Mouse (Mus musculus) midbrain, embryonic 12.5 days (tissue): ENCODE data around the gene Clstn1. TPM values are rescaled to one million over a fixed set of nuclear protein-coding genes. Genes with fewer than 3 reads are reported as not detected.

Source experiments
- ATAC-seq: fragments of 200-750 bp; cut with Nextera tagmentation; 2 replicates; pipeline ENCODE4 v1.8.0; 2017; ENCODE audit warnings: low read depth, moderate TSS enrichment, moderate library complexity; ENCODE audit not compliant: low FRiP score
- H3K27ac ChIP-seq: fragments of 300-500 bp; sonication (generic); replicated peaks from 2 replicates; pipeline ENCODE4 v1.5.1; 2016; ENCODE audit warnings: mild to moderate bottlenecking
- H3K27me3 ChIP-seq: fragments of 300-500 bp; sonication (generic); 2 replicates; pipeline ENCODE4 v1.6.1; 2016; ENCODE audit warnings: mild to moderate bottlenecking
- H3K36me3 ChIP-seq: fragments of 300-500 bp; sonication (generic); 2 replicates; pipeline ENCODE4 v1.6.1; 2016
- H3K4me1 ChIP-seq: fragments of 300-500 bp; sonication (generic); 2 replicates; pipeline ENCODE4 v1.6.1; 2016
- H3K4me2 ChIP-seq: fragments of 300-500 bp; sonication (generic); replicated peaks from 2 replicates; pipeline ENCODE4 v1.6.1; 2016; ENCODE audit warnings: mild to moderate bottlenecking, moderate library complexity
- H3K4me3 ChIP-seq: fragments of 300-500 bp; sonication (generic); 2 replicates; pipeline ENCODE4 v1.5.1; 2016; ENCODE audit warnings: mild to moderate bottlenecking
- H3K9ac ChIP-seq: fragments of 300-500 bp; sonication (generic); replicated peaks from 2 replicates; pipeline ENCODE4 v1.6.1; 2016; ENCODE audit warnings: mild to moderate bottlenecking, moderate library complexity
- H3K9me3 ChIP-seq: fragments of 300-500 bp; sonication (generic); 2 replicates; pipeline ENCODE4 v1.6.1; 2016; ENCODE audit warnings: mild to moderate bottlenecking
- WGBS: fragments of 180-500 bp; shearing (Covaris S2); methylation state at CpG from one replicate; pipeline ENCODE4 v1.1.7; 2016; 5-methylcytosine and 5-hydroxymethylcytosine counted together
- polyA plus RNA-seq: library from polyadenylated mRNA; unstranded; fragments of >200 nt; fragmentation: Nextera tagmentation; extraction: Ambion mirVana; gene quantifications from 2 replicates; pipeline ENCODE4 v1.2.1, GENCODE M21; 2016

Gene Clstn1
- polyA plus RNA-seq, 1 experiment from 2014 or later, result 84.4 TPM

- WGBS, result 25% methylated on average over 8 of the region's 8 CpGs
- no peak overlapping the region for H3K4me2 ChIP-seq
- ATAC-seq, result no peak
- peaks cover 18% of the 10 kb centered on the region for H3K4me1 ChIP-seq
- H3K36me3 ChIP-seq, result peaks cover 16% of the 10 kb centered on the region
- no peak overlapping the region for H3K4me3 ChIP-seq
- peaks cover under 1% of the 10 kb centered on the region; the same call in 1 of the 2 replicates for H3K9me3 ChIP-seq
- H3K27me3 ChIP-seq, result no peaks in the 10 kb centered on the region
- H3K27ac ChIP-seq, result peak overlapping the region; percentile 7; the same call in 1 of the 2 replicates
- H3K9ac ChIP-seq, result no peak overlapping the region
Measured at GRCm38 (mm10) chr4:149619988-149620387, 33.7 kb downstream of the Clstn1 start.

GRCm38 (mm10) chr4:149621286-149621685, 35.0 kb downstream of the Clstn1 start:
- H3K9ac ChIP-seq, result no peak overlapping the region
- H3K36me3 ChIP-seq, result peaks cover 8% of the 10 kb centered on the region
- peaks cover 29% of the 10 kb centered on the region for H3K4me1 ChIP-seq
- no peak for ATAC-seq
- no peaks in the 10 kb centered on the region for H3K27me3 ChIP-seq
- H3K27ac ChIP-seq, result no peak overlapping the region; the same call in 1 of the 2 replicates
- 39% methylated on average over 4 of the region's 4 CpGs for WGBS
- H3K9me3 ChIP-seq, result no peaks in the 10 kb centered on the region
- H3K4me2 ChIP-seq, result no peak overlapping the region
- no peak overlapping the region for H3K4me3 ChIP-seq

GRCm38 (mm10) chr4:149623711-149624110, 37.4 kb downstream of the Clstn1 start:
- ATAC-seq, result no peak

DNA sequence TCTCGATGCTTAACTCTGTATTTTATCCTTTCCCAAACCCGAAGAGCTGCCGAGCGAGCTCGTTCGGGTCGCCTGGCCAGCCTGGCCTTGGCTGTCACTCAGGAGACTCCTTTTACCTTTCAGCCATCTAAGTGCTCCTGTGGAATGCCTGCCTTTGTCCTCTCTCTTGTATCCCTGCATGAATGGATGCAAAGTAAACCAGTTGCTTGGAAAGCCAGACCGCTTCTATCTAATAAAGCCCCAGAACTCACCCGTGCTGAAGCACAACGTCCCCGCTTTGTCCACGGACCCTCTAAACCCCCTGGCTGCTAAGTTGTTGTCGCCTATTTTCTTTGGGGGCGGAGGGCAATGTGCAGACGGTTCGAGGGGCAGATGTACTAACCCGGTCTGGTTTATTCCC, 40.5 kb downstream of the Clstn1 start:
- H3K4me3 ChIP-seq, result no peak overlapping the region
- no peak for ATAC-seq
- H3K4me1 ChIP-seq, result peaks cover 25% of the 10 kb centered on the region
- H3K27ac ChIP-seq, result peak overlapping the region; percentile 39; the same call in 1 of the 2 replicates
- peaks cover 27% of the 10 kb centered on the region for H3K36me3 ChIP-seq
- H3K9me3 ChIP-seq, result no peaks in the 10 kb centered on the region
- no peak overlapping the region for H3K9ac ChIP-seq
- H3K27me3 ChIP-seq, result no peaks in the 10 kb centered on the region
- 44% methylated on average over 17 of the region's 17 CpGs for WGBS
- no peak overlapping the region for H3K4me2 ChIP-seq

More at GRCm38 (mm10) chr4:149623711-149624110, 37.4 kb downstream of the Clstn1 start:
- Histone ChIP-seq H3K4me3 (no peak overlapping the region), H3K36me3 (0 out of 2 replicates have a peak, but pooled peaks cover 5% of the 10 kb centered on the region), H3K27me3 (no peaks in the 10 kb centered on the region), H3K9me3 (no peaks in the 10 kb centered on the region), H3K9ac (no peak overlapping the region), H3K4me1 (peaks cover 43% of the 10 kb centered on the region), H3K4me2 (no peak overlapping the region), H3K27ac (no peak overlapping the region)
- WGBS, result 89% methylated on average over 5 of the region's 5 CpGs

DNA sequence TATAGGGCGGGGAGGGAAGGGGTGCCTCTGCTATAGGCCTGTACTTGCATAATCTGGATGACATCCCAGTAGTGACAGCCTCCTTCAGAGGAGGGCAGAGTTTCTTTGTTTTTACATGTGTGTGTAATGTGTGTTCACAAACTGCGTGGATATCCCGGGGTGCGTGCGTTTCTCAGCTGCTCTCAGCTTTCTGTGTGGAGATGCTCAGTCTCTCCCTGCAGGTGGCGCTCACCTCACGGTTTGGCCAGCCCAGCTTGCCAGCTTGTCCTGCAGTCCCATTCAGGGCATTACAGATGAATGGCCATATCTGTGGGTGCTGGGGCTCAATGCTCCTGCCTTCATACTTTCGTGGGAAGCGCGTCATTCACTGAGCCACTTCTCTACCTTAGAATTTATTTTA, 42.1 kb downstream of the Clstn1 start:
- no peaks in the 10 kb centered on the region for H3K9me3 ChIP-seq
- H3K4me1 ChIP-seq, result peaks cover 25% of the 10 kb centered on the region
- H3K27me3 ChIP-seq, result no peaks in the 10 kb centered on the region
- H3K9ac ChIP-seq, result no peak overlapping the region
- WGBS, result 82% methylated on average over 10 of the region's 10 CpGs
- H3K36me3 ChIP-seq, result peaks cover 38% of the 10 kb centered on the region
- ATAC-seq, result no peak
- H3K4me2 ChIP-seq, result no peak overlapping the region
- H3K27ac ChIP-seq, result no peak overlapping the region
- no peak overlapping the region for H3K4me3 ChIP-seq

- Histone ChIP-seq H3K4me2 (no peak overlapping the region), H3K4me1 (peaks cover 25% of the 10 kb centered on the region), H3K9ac (no peak overlapping the region), H3K9me3 (no peaks in the 10 kb centered on the region), H3K4me3 (no peak overlapping the region), H3K36me3 (peaks cover 42% of the 10 kb centered on the region), H3K27ac (no peak overlapping the region), H3K27me3 (no peaks in the 10 kb centered on the region)
- no peak for ATAC-seq
- 77% methylated on average over 9 of the region's 9 CpGs for WGBS
Measured at GRCm38 (mm10) chr4:149628810-149629209, 42.5 kb downstream of the Clstn1 start.

DNA sequence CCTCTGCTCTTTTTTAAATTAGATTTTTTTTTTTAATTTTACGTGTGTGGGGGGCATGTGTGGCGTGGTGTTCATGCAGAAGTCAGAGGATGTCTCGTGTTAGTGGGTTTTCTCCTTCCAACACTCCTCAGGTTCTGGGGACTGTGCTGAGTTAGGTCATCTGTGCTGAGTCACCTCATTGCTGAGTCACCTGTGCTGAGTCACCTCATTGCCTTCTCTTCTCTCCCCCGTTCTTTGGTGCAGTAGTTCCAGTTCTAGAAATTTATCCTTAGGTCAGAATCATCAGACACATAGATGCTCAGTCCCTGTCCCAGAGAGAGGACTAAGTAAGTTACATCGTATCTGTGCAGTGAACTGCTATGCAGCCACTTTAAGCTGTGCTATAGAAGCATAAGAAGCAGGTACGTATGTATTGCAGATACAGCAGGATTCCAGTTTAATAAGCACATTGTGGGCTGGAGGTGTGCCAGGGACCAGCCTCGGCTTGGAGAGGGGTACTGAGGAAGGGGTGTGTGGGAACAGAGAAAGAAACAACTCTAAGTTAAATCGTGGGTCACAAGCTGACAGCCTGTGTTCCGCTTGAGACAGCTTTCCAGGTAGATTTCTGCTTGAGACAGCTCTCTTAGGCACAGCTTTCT, 46.5 kb downstream of the Clstn1 start:
- no peak overlapping the region for H3K27ac ChIP-seq
- no peak overlapping the region for H3K9ac ChIP-seq
- no peaks in the 10 kb centered on the region for H3K4me1 ChIP-seq
- no peak overlapping the region for H3K4me2 ChIP-seq
- no peaks in the 10 kb centered on the region for H3K9me3 ChIP-seq
- WGBS, result 95% methylated on average over 9 of the region's 9 CpGs
- H3K36me3 ChIP-seq, result peaks cover 73% of the 10 kb centered on the region
- no peak for ATAC-seq
- no peak overlapping the region for H3K4me3 ChIP-seq
- no peaks in the 10 kb centered on the region for H3K27me3 ChIP-seq

DNA sequence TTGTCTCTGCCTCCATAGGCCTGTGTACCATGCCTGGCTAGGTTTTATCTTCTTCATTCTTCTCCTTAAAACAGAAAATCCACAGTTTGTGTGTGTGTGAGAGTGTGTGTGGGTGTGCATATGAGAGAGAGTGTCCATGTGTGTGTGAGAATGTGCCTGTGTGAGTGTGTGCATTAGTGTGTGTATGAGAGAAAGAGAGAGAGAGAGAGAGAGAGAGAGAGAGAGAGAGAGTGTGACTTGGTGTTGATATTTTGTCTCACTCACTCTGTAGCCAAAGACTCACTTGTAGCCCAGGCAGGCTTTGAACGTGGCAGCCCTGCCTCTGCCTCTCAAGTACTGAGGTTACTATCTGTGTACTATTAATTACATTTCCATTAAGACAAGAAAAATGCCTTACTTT, 47.9 kb downstream of the Clstn1 start:
- Histone ChIP-seq H3K36me3 (peaks cover 87% of the 10 kb centered on the region), H3K9me3 (no peaks in the 10 kb centered on the region), H3K9ac (no peak overlapping the region), H3K4me3 (no peak overlapping the region), H3K27me3 (no peaks in the 10 kb centered on the region), H3K4me2 (no peak overlapping the region), H3K27ac (no peak overlapping the region), H3K4me1 (no peaks in the 10 kb centered on the region)
- no peak for ATAC-seq
- 82% methylated on average over 1 of the region's 1 CpGs for WGBS

- H3K4me1 ChIP-seq, result no peaks in the 10 kb centered on the region
- no peak overlapping the region for H3K9ac ChIP-seq
- no peaks in the 10 kb centered on the region for H3K9me3 ChIP-seq
- ATAC-seq, result no peak
- no peaks in the 10 kb centered on the region for H3K27me3 ChIP-seq
- H3K36me3 ChIP-seq, result peaks cover 88% of the 10 kb centered on the region
- WGBS, result 95% methylated on average over 11 of the region's 11 CpGs
- H3K27ac ChIP-seq, result no peak overlapping the region
- H3K4me2 ChIP-seq, result no peak overlapping the region
- no peak overlapping the region for H3K4me3 ChIP-seq
Measured at GRCm38 (mm10) chr4:149634966-149635365, 48.7 kb downstream of the Clstn1 start.

GRCm38 (mm10) chr4:149635915-149636415, 49.7 kb downstream of the Clstn1 start:
- Histone ChIP-seq H3K27me3 (no peaks in the 10 kb centered on the region), H3K4me2 (no peak overlapping the region), H3K4me3 (no peak overlapping the region), H3K9me3 (no peaks in the 10 kb centered on the region), H3K27ac (no peak overlapping the region), H3K9ac (no peak overlapping the region), H3K4me1 (0 out of 2 replicates have a peak, but pooled peaks cover 3% of the 10 kb centered on the region), H3K36me3 (peaks cover 87% of the 10 kb centered on the region)
- no peak for ATAC-seq
- 92% methylated on average over 8 of the region's 8 CpGs for whole genome bisulfite sequencing

DNA sequence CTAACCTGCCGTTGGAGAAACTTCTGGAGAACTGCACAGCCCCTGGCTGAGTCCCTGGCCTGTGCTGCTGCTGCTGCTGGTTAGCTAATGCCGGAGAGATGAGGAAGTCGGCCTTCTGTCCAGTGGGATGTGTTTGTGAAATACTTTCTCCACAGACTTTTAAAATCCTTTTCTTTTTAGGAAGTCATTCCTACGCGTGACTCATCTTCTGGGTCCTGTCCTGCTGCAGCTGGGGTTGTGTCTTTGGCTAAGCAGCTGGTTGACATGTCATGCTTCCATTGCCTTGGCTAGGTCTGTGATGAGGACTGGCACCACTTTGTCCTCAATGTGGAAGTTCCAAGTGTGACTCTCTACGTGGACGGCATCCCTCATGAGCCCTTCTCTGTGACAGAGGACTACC, 51.7 kb downstream of the Clstn1 start:
- no peak for ATAC-seq
- Histone ChIP-seq H3K9ac (no peak overlapping the region), H3K4me3 (no peak overlapping the region), H3K36me3 (peaks cover 88% of the 10 kb centered on the region), H3K4me2 (no peak overlapping the region), H3K4me1 (peaks cover 3% of the 10 kb centered on the region; the same call in 1 of the 2 replicates), H3K9me3 (no peaks in the 10 kb centered on the region), H3K27me3 (no peaks in the 10 kb centered on the region), H3K27ac (no peak overlapping the region)
- WGBS, result 96% methylated on average over 7 of the region's 7 CpGs

GRCm38 (mm10) chr4:149640831-149641230, 54.6 kb downstream of the Clstn1 start:
- Histone ChIP-seq H3K4me2 (no peak overlapping the region), H3K9ac (no peak overlapping the region), H3K4me1 (peaks cover 3% of the 10 kb centered on the region; the same call in 1 of the 2 replicates), H3K4me3 (no peak overlapping the region), H3K27ac (no peak overlapping the region), H3K27me3 (no peaks in the 10 kb centered on the region), H3K36me3 (peaks cover 89% of the 10 kb centered on the region), H3K9me3 (no peaks in the 10 kb centered on the region)
- 59% methylated on average over 9 of the region's 9 CpGs for WGBS
- no peak for ATAC-seq
